Mouse (Mus musculus): ENCODE measurements around the gene Pomt1. TPM values are rescaled to one million over a fixed set of nuclear protein-coding genes. Genes with fewer than 3 reads are reported as not detected.
A peak's percentile ranks its signal among the peaks of the same experiment; 100 is the strongest.
"Not testable (repeated sequence)": the region's sequence is repeated elsewhere in the genome, so short reads cannot be mapped to it uniquely, and the experiment has no call there.

Gene Pomt1
- total RNA-seq, 1 experiment, result 36.5 TPM

- in situ Hi-C loops (cut with MboI; ENCODE audit: low sequenced_read_pairs in 2 of 2, unreplicated experiment in 2 of 2), result no loop called here
- Histone ChIP-seq H3K9ac (ENCODE audit: insufficient read depth, low read depth, low read length, poor library complexity, severe bottlenecking) (peak overlapping the region; percentile 85), H3K4me1 (ENCODE audit: control insufficient read depth in 2 of 2, insufficient read depth in 2 of 2, low read length in 2 of 2, poor library complexity in 1 of 2) (peaks cover 0 to 3% of the 10 kb centered on the region in 2 experiments; a peak in 1 of 4 replicates), H3K9me3 (ENCODE audit: control insufficient read depth, insufficient read depth, low read depth, low read length) (no peaks in the 10 kb centered on the region), H3K4me3 (ENCODE audit: insufficient read depth in 1 of 2, low read depth in 1 of 2, low read length in 2 of 2, poor library complexity in 1 of 2, severe bottlenecking in 1 of 2) (peak overlapping the region; percentile 81 to 95), H3K27ac (ENCODE audit: insufficient read depth, low read depth, low read length, poor library complexity, severe bottlenecking) (no peak overlapping the region; the same call in 1 of the 2 replicates), H3K36me3 (ENCODE audit: control insufficient read depth, insufficient read depth, low read length, poor library complexity, severe bottlenecking) (peaks cover 9% of the 10 kb centered on the region)
- TF ChIP-seq MAFK (IDR thresholded peaks at IDR 0.05; ENCODE audit: insufficient read depth, low read depth, low read length) (no peak), ZNF384 (IDR thresholded peaks at IDR 0.05; ENCODE audit: low read depth, low read length) (no peak), CHD2 (IDR thresholded peaks at IDR 0.05; ENCODE audit: low read depth, low read length) (no peak), ZC3H11A (IDR thresholded peaks at IDR 0.05; ENCODE audit: borderline replicate concordance, low read depth, low read length) (no peak)
- no peak for DNase-seq (ENCODE audit: low read depth, low spot score)
Measured at GRCm38 (mm10) chr2:32288371-32288931, 52.1 kb downstream of the Pomt1 start.

GRCm38 (mm10) chr2:32289578-32289977 lies 53.2 kb downstream of the Pomt1 start:
- peaks cover 4% of the 10 kb centered on the region for H3K36me3 ChIP-seq (ENCODE audit: control insufficient read depth, insufficient read depth, low read length, poor library complexity, severe bottlenecking)
- H3K4me3 ChIP-seq (ENCODE audit: insufficient read depth in 1 of 2, low read depth in 1 of 2, low read length in 2 of 2, poor library complexity in 1 of 2, severe bottlenecking in 1 of 2), result no peak overlapping the region
- no peaks in the 10 kb centered on the region for H3K9me3 ChIP-seq (ENCODE audit: control insufficient read depth, insufficient read depth, low read depth, low read length)
- in situ Hi-C loops (cut with MboI; ENCODE audit: low sequenced_read_pairs in 2 of 2, unreplicated experiment in 2 of 2), result no loop called here
- H3K9ac ChIP-seq (ENCODE audit: insufficient read depth, low read depth, low read length, poor library complexity, severe bottlenecking), result no peak overlapping the region
- H3K27ac ChIP-seq (ENCODE audit: insufficient read depth, low read depth, low read length, poor library complexity, severe bottlenecking), result no peak overlapping the region
- TF ChIP-seq HCFC1 (IDR thresholded peaks at IDR 0.05; ENCODE audit: borderline replicate concordance, insufficient read depth, low read length), result no peak
- no peak for TF ChIP-seq ZC3H11A (IDR thresholded peaks at IDR 0.05; ENCODE audit: borderline replicate concordance, low read depth, low read length)
- no peak for TF ChIP-seq MAFK (IDR thresholded peaks at IDR 0.05; ENCODE audit: insufficient read depth, low read depth, low read length)
- TF ChIP-seq CHD2 (IDR thresholded peaks at IDR 0.05; ENCODE audit: low read depth, low read length), result no peak
- TF ChIP-seq ZNF384 (IDR thresholded peaks at IDR 0.05; ENCODE audit: low read depth, low read length), result no peak
- peak; percentile 57 for DNase-seq (ENCODE audit: low read depth, low spot score)
- H3K4me1 ChIP-seq (ENCODE audit: control insufficient read depth in 2 of 2, insufficient read depth in 2 of 2, low read length in 2 of 2, poor library complexity in 1 of 2), result peaks cover 0 to 3% of the 10 kb centered on the region in 2 experiments; a peak in 1 of 4 replicates

GRCm38 (mm10) chr2:32294348-32294747 lies 58.0 kb downstream of the Pomt1 start:
- no peak for TF ChIP-seq ZC3H11A (IDR thresholded peaks at IDR 0.05; ENCODE audit: borderline replicate concordance, low read depth, low read length)
- TF ChIP-seq MAFK (IDR thresholded peaks at IDR 0.05; ENCODE audit: insufficient read depth, low read depth, low read length), result no peak
- Histone ChIP-seq H3K4me3 (ENCODE audit: insufficient read depth in 1 of 2, low read depth in 1 of 2, low read length in 2 of 2, poor library complexity in 1 of 2, severe bottlenecking in 1 of 2) (no peak overlapping the region), H3K4me1 (ENCODE audit: control insufficient read depth in 2 of 2, insufficient read depth in 2 of 2, low read length in 2 of 2, poor library complexity in 1 of 2) (no peaks in the 10 kb centered on the region), H3K27ac (ENCODE audit: insufficient read depth, low read depth, low read length, poor library complexity, severe bottlenecking) (no peak overlapping the region), H3K9me3 (ENCODE audit: control insufficient read depth, insufficient read depth, low read depth, low read length) (no peaks in the 10 kb centered on the region), H3K9ac (ENCODE audit: insufficient read depth, low read depth, low read length, poor library complexity, severe bottlenecking) (no peak overlapping the region), H3K36me3 (ENCODE audit: control insufficient read depth, insufficient read depth, low read length, poor library complexity, severe bottlenecking) (peaks cover 17% of the 10 kb centered on the region)
- DNase-seq (ENCODE audit: low read depth, low spot score), result no peak
- in situ Hi-C loops (cut with MboI; ENCODE audit: low sequenced_read_pairs in 2 of 2, unreplicated experiment in 2 of 2), result no loop called here

DNA sequence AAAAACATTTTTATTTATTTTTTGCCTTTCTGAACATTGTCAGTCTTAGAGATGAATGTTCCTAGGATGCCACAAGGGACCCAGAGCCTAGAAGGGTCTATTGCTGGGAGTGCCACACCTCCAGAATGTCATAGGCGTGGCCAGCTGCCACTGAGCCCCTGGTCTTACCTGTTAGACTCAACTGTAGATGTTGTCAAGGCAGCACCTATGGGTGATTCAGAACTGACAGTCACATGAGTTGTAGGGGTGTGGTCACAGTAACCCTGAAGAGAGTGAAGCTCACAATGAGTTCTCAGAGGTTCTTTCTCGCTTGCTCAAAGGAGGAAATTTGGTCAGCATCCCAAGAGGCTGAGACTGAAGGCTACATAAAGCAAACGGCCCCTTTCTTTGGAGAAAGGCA lies 58.9 kb downstream of the Pomt1 start:
- TF ChIP-seq HCFC1 (IDR thresholded peaks at IDR 0.05; ENCODE audit: borderline replicate concordance, insufficient read depth, low read length), result no peak
- no peak for TF ChIP-seq ZC3H11A (IDR thresholded peaks at IDR 0.05; ENCODE audit: borderline replicate concordance, low read depth, low read length)
- Histone ChIP-seq H3K9me3 (ENCODE audit: control insufficient read depth, insufficient read depth, low read depth, low read length) (no peaks in the 10 kb centered on the region), H3K36me3 (ENCODE audit: control insufficient read depth, insufficient read depth, low read length, poor library complexity, severe bottlenecking) (peaks cover 17% of the 10 kb centered on the region), H3K4me1 (ENCODE audit: control insufficient read depth in 2 of 2, insufficient read depth in 2 of 2, low read length in 2 of 2, poor library complexity in 1 of 2) (no peaks in the 10 kb centered on the region), H3K4me3 (ENCODE audit: insufficient read depth in 1 of 2, low read depth in 1 of 2, low read length in 2 of 2, poor library complexity in 1 of 2, severe bottlenecking in 1 of 2) (no peak overlapping the region), H3K27ac (ENCODE audit: insufficient read depth, low read depth, low read length, poor library complexity, severe bottlenecking) (no peak overlapping the region), H3K9ac (ENCODE audit: insufficient read depth, low read depth, low read length, poor library complexity, severe bottlenecking) (no peak overlapping the region)
- no peak for DNase-seq (ENCODE audit: low read depth, low spot score)
- in situ Hi-C loops (cut with MboI; ENCODE audit: low sequenced_read_pairs in 2 of 2, unreplicated experiment in 2 of 2), result no loop called here

DNA sequence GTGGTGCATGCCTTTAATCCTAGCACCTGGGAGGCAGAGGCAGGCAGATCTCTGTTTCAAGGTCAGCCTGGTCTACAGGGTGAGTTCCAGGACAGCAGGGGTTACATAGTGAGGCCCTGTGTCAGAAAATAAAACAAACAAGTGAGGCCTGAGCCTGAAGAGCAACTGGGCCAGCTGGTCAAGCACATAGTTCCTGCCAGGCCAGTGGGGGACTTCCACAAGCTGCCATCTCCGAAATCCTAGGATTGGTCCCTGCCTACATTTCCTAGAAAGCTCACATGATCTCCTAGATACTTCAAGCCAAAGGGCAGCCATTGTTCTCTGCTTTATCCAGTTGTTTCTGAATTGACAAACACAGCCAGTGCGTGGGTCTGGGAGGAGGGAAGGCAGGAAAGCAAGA lies 59.5 kb downstream of the Pomt1 start:
- H3K27ac ChIP-seq (ENCODE audit: insufficient read depth, low read depth, low read length, poor library complexity, severe bottlenecking); H3K4me3 ChIP-seq (ENCODE audit: insufficient read depth in 1 of 2, low read depth in 1 of 2, low read length in 2 of 2, poor library complexity in 1 of 2, severe bottlenecking in 1 of 2); DNase-seq (ENCODE audit: low read depth, low spot score); H3K9ac ChIP-seq (ENCODE audit: insufficient read depth, low read depth, low read length, poor library complexity, severe bottlenecking); H3K9me3 ChIP-seq (ENCODE audit: control insufficient read depth, insufficient read depth, low read depth, low read length); H3K4me1 ChIP-seq (ENCODE audit: control insufficient read depth in 2 of 2, insufficient read depth in 2 of 2, low read length in 2 of 2, poor library complexity in 1 of 2); in situ Hi-C loops (cut with MboI; ENCODE audit: low sequenced_read_pairs in 2 of 2, unreplicated experiment in 2 of 2): not testable (repeated sequence)
- peaks cover 17% of the 10 kb centered on the region for H3K36me3 ChIP-seq (ENCODE audit: control insufficient read depth, insufficient read depth, low read length, poor library complexity, severe bottlenecking)
